Mouse (Mus musculus) thymus, adult 2 months (tissue): Measurements from ENCODE around the gene Gdf5.

Source experiments
- CTCF ChIP-seq: fragments of 200-500 bp; IDR thresholded peaks from 2 replicates; pipeline ENCODE4 v1.5.1; 2012; ENCODE audit warnings: mild to moderate bottlenecking, control low read depth, low read length, moderate library complexity, borderline replicate concordance; ENCODE audit not compliant: control insufficient read depth, poor library complexity, insufficient read depth; ENCODE audit errors: extremely low read depth
- POLR2A ChIP-seq: fragments of 200-500 bp; IDR thresholded peaks from 2 replicates; pipeline ENCODE4 v1.6.1; 2012; ENCODE audit warnings: mild to moderate bottlenecking, low read length, control low read depth, moderate library complexity; ENCODE audit not compliant: control insufficient read depth, poor library complexity, insufficient read depth; ENCODE audit errors: extremely low read depth

- peak; percentile 18; the same call in 1 of the 2 replicates for TF ChIP-seq CTCF
- TF ChIP-seq POLR2A, result 0 out of 2 replicates have a peak, but pooled peaks have one; percentile 34
These were observed 40.6 kb upstream of the Gdf5 start for GRCm38 (mm10) chr2:155985776-155986175.
